Mouse (Mus musculus): Measurements from ENCODE around the gene Phactr4.

DNA sequence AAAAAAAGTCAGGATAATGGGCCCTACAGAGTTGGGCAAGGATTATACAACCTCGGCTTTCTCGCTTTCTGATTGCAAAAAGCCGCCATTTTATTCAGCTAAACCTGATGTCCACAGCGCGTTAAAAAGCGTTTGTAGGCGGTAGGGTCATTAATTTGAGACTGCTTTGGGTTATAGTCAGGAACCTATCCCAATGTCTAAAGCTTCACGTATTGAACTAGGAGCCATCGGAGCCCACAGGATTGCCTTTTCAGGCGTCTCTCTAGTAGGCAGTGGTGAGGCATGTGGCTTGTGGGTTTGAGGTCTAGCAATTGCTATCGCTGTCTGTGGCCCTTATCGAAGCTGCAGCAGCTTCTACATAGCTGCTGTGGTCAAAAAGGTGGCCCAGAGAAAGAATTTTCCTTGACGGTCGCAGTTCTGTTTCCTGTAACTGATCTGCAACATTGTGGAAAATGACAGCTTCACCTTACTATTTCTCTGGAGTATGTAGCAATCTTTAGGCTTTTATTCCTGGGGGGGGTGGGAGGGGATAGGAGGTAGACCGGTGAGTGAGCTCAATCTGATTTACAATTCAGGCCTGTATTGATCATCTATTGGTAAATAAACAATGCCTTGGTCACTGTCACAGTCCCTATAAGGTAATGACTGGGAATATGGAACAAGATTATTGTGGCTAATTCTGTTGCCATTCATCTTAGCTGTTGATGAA, 113.0 kb downstream of the Phactr4 start:
- TF ChIP-seq POLR2A (IDR thresholded peaks at IDR 0.05; ENCODE audit: borderline replicate concordance, control insufficient read depth, low read depth, low read length) (no peak), CTCF (IDR thresholded peaks at IDR 0.05; ENCODE audit: control insufficient read depth, insufficient read depth, low read length) (no peak)
